Mouse (Mus musculus) lung, postnatal 36 days (tissue): ENCODE measurements around the gene 1700086D15Rik.

Experiments
- DNase-seq: peaks from one replicate; pipeline ENCODE4 v3.0.0; 2022; ENCODE audit warnings: mixed read lengths

1700086D15Rik gene

DNA sequence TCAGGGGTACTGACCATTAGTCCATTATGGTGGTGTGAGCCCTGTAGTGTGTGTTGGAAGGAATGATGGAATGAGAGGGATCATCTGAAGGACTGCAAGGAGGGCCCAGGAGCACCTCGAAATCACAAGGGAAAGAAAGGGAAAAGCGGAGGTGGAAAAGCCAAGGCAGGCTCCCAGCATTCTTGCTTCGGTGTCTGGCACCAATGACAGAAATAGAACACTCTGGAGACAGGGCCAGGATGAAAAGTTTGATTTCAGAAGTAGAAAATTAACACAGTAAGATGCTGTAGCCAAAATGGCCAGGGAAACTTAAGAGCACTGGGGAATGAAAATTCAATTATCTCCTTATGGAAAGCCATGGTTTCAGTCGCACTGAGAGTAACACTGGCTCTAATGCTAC is 26.0 kb downstream of the 1700086D15Rik start:
- no peak for DNase-seq

DNA sequence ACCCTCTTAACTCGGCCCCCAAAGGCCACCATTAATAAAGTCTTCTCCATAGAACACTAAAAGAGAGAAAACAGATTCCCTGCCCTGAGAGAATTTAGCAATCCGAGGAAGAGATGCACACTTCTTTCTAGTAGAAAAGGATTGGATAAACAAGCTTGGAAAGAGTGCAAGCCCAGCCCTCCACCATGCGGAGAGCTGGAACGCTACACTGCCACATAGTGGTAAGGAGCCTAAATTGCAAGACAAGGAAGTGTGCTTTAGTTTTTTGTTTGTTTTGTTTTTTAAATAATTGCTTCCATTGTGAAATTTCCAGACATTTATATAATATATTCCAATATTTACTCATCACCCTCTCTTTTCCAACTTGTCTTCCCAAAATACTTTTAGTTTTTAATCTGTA is 30.6 kb downstream of the 1700086D15Rik start:
- peak; percentile 17 for DNase-seq

DNA sequence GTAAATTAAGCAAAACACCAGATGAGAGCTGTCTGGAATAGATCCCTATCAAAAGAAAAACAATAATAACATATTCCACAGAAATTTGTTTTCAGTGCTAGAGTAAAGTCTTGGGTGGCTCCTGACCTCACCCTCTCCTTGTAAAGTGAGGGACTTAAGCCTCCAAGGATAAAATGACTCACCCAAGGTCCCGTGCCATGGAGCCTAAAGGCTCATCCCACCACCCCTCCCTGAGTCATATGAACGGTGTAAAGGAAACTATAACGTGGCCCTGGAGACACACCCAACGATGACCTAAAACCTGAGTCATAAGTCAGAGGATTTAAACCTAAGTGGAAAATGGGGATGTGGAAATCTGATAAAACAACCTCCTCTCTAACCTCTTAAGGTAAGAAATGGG is 31.0 kb downstream of the 1700086D15Rik start:
- no peak for DNase-seq

DNA sequence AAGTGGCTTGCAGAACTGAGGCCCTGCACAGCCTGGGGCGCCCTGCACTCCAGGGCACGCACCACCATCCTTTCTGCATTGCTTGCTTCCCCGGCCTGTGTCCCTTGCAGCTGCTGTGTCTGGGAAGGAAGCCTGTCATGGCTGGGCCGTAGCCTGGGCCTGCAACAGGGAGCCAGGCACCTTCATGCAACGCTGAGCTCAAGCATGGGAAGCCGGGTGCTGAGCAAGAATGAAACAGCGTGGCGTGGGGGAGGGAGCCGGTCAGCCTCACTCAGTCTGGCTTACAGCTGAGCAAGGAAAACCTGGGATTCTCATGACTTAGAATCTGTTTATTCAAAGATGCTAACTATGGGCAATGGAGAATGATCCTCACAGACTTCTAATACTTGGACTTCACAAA is 33.1 kb downstream of the 1700086D15Rik start:
- no peak for DNase-seq

DNA sequence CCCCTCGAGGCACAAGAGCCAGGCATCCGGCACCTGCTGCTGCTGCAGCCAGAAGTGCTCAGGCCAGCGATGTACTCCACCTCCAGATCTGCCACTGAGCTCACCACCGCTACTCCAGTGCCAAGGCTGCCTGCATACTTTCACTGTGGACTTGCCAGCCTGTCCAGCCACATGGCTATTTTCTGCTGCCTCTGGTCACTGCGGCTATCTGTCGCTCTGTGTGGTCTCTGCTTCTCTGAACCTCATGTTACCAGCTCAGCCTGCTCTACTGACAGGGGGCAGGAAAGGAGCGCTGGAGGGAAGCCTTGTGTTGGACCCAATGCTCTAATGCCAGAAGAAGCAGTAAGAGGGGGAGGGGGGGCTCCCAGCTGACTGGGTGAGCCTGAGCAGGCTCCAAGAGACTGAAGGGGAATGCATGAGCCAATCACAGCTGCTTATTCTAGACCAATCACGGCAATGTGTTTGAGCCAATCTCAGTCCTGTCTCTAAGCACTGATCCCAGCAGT is 34.7 kb downstream of the 1700086D15Rik start:
- DNase-seq = peak; percentile 31

DNA sequence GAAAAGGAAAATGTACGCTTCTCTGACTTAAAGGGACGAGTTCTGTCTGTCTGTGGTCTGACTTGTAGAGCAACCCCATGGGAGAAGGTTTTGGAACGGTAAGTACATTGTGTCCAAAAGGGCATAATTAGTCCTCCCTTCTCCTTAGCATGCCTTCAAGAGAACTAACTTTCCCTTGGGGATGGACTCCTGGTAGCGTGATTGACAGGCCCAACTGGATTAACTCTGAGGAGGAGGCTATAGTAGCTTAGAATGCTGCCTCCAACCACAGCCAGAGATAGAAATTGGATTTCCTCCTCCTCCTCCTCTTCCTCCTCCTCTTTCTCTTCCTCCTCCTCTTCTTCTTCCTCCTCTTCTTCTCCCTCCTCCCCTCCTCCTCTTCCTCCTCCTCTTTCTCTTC is 39.4 kb downstream of the 1700086D15Rik start:
- no peak for DNase-seq

DNA sequence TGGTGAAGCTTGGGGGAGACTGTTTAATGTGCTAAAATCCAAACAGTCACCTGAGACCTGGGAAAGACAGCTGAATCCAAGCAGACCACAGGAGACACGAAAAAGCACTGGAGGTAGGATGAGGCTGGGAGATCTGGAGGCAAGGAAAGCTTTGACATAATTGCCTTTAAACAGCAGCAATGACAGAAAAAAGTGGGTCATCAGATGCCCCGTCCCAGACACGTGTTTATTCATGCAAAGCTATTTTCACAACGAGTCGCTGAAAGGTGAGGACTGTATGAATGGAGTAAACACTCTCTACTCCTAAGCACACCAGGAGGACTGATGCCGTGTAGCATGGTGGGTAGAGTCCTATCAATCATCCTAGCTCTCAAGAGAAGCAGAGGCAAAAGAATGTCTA is 43.9 kb downstream of the 1700086D15Rik start:
- no peak for DNase-seq

DNA sequence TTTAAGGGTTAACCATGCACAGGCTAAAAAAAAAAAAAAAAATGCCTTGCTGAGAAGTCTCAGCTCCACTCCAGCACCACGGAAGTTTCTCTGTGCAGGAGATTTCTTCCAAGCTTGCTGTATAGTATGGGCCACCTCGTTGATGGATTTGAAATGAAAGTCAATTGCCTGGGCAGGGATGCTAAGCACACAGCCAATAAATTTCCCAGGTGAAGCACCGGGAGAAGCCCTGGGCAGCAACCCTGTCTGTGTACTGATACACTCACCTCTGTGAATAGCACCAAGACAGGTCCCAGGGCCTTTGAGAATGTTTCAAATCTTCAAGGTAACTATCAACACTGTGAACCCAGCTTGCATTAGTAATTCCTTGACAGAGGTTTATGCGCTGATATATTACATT is 47.6 kb downstream of the 1700086D15Rik start:
- DNase-seq = no peak

DNA sequence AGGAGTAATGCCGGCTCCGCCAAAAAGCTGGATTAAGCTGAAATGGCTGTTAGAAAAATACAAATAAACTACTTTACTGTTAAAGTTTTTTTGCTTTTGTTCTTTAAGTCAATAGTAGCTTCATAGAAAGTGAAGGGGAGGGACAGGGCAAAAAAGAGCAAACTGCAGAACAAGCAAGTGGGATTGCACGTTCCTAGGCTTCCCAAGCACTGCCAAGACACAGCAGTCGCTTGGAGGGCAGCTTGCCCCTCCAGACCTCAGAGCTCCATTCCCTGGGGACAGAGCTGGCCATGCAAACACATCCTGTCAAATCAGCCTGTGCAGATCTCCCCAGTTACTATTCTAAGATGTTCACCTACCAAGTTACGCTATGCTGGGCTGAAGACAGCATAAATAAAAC is 48.0 kb downstream of the 1700086D15Rik start:
- no peak for DNase-seq

DNA sequence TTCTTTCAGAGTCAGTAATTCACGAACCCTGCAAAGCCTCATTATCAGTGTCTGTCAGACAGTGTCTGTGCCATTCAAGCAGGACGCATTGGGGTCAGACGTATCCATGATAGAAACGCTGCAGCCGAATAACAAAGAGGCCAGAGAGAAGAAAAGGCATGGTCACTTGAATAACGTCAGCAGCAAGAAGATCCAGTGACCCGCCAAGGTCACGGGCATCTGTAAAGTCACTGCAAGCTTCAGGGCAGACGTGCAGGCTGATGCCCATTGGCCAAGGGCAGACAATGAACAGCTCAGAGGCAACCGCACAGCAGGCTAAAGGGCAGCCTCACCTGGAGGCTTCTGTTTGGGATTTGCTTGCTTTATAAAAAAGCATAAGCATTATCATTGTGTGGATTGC is 49.6 kb downstream of the 1700086D15Rik start:
- no peak for DNase-seq

DNA sequence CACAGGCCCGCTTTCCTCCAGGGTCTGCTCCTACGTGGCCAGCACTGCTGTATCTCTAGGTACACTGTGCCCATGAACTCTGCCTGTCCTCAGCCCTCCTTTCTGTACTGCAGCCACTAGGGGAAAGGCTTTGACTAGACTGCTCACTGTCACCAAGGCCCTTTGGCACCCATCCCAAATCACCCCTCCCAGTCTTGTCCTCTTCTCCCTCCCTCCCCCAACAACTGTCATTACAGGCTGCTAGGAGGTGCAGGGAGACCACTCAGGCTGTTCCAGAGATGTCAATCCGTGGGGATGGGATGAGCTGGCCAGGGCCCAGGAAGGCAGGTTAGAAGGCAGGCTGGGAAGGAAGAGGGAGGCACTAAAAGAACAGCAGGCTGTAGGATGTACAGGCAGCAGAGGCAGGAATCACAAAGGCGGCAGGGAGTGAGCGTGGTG is 51.9 kb downstream of the 1700086D15Rik start:
- DNase-seq = no peak

DNA sequence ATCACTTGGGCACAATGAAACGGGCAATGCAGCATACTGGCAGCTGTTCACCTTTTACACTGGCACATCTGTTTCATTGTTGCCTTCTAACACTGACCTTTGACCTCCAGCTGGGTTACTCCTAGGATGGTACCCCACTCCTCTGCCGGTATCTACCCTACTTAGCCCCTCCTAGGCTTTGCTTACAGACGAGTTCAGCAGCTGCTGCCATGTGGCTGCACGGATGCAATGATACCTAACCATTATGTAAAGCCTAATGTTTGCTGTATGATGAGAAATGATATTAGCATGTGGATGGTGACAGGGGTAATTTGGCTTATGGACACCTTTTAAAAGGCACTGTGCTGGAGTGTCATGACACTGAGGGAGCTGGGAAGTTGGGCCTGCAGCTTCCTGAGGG is 52.5 kb downstream of the 1700086D15Rik start:
- DNase-seq = no peak

DNA sequence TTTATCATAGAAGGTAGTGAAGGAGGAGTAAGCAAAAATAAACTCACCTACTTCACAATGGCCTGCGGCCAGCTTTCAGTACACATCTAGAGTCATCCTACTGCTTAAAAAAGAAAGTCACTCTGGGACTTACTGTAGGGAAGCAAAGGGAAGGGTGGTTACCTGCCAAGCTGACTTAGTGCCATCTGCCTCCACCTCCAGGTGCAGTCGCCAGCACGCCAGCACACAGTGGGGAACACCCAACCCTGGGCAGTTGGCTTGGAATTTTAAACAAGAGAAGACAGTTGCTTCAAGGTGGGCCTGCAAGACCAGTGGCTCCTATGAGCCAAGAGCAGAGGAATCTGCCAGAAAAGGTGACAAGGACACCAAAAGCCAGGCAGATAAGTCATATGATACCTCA is 55.6 kb downstream of the 1700086D15Rik start:
- DNase-seq = no peak
